Mouse (Mus musculus) forebrain, embryonic 12.5 days (tissue): ENCODE measurements around the gene Car11. TPM values are rescaled to one million over a fixed set of nuclear protein-coding genes. Genes with fewer than 3 reads are reported as not detected.

Experiments used
- ATAC-seq: fragments of 200-750 bp; cut with Nextera tagmentation; 2 replicates; pipeline ENCODE4 v1.8.0; 2017; ENCODE audit warnings: moderate TSS enrichment; ENCODE audit not compliant: low FRiP score
- H3K27ac ChIP-seq: fragments of 300-500 bp; sonication (generic); 2 replicates; pipeline ENCODE4 v1.5.1; 2016; ENCODE audit warnings: mild to moderate bottlenecking
- H3K27me3 ChIP-seq: fragments of 300-500 bp; sonication (generic); 2 replicates; pipeline ENCODE4 v1.6.1; 2016; ENCODE audit warnings: mild to moderate bottlenecking
- H3K36me3 ChIP-seq: fragments of 300-500 bp; sonication (generic); replicated peaks from 2 replicates; pipeline ENCODE4 v1.6.1; 2016; ENCODE audit warnings: mild to moderate bottlenecking
- H3K4me1 ChIP-seq: fragments of 300-500 bp; sonication (generic); 2 replicates; pipeline ENCODE4 v1.6.1; 2016
- H3K4me2 ChIP-seq: fragments of 300-500 bp; sonication (generic); 2 replicates; pipeline ENCODE4 v1.6.1; 2016; ENCODE audit warnings: mild to moderate bottlenecking, moderate library complexity
- H3K4me3 ChIP-seq: fragments of 300-500 bp; sonication (generic); replicated peaks from 2 replicates; pipeline ENCODE4 v1.5.1; 2016; ENCODE audit warnings: mild to moderate bottlenecking
- H3K9ac ChIP-seq: fragments of 300-500 bp; sonication (generic); 2 replicates; pipeline ENCODE4 v1.6.1; 2016; ENCODE audit warnings: mild to moderate bottlenecking
- H3K9me3 ChIP-seq: fragments of 300-500 bp; sonication (generic); 2 replicates; pipeline ENCODE4 v1.6.1; 2016
- WGBS: fragments of 180-500 bp; shearing (Covaris S2); methylation state at CpG from one replicate; pipeline ENCODE4 v1.1.7; 2016; 5-methylcytosine and 5-hydroxymethylcytosine counted together
- polyA plus RNA-seq: library from polyadenylated mRNA; unstranded; fragments of >200 nt; fragmentation: Nextera tagmentation; extraction: Ambion mirVana; gene quantifications from 2 replicates; pipeline ENCODE4 v1.2.1, GENCODE M21; 2016

Car11 gene
- polyA plus RNA-seq, 1 experiment from 2014 or later, result 11.0 TPM

- Histone ChIP-seq H3K36me3 (no peaks in the 10 kb centered on the region), H3K4me1 (peaks cover 9% of the 10 kb centered on the region), H3K4me2 (no peak overlapping the region), H3K9ac (no peak overlapping the region), H3K27ac (no peak overlapping the region), H3K9me3 (no peaks in the 10 kb centered on the region), H3K27me3 (peaks cover 12% of the 10 kb centered on the region), H3K4me3 (no peak overlapping the region)
- WGBS, result 68% methylated on average over 14 of the region's 14 CpGs
- ATAC-seq, result no peak
Measured at GRCm38 (mm10) chr7:45679966-45680621, 19.5 kb upstream of the Car11 start.

- H3K4me3 ChIP-seq, result no peak overlapping the region
- no peak overlapping the region for H3K27ac ChIP-seq
- WGBS, result 91% methylated on average over 8 of the region's 8 CpGs
- peaks cover 13% of the 10 kb centered on the region for H3K4me1 ChIP-seq
- no peak overlapping the region for H3K9ac ChIP-seq
- no peaks in the 10 kb centered on the region for H3K9me3 ChIP-seq
- no peak for ATAC-seq
- peaks cover 20% of the 10 kb centered on the region for H3K27me3 ChIP-seq
- H3K36me3 ChIP-seq, result no peaks in the 10 kb centered on the region
- H3K4me2 ChIP-seq, result no peak overlapping the region
Measured at GRCm38 (mm10) chr7:45681046-45681736, 18.5 kb upstream of the Car11 start.

- no peak overlapping the region; the same call in 1 of the 2 replicates for H3K9ac ChIP-seq
- peak overlapping the region; percentile 21 for H3K4me3 ChIP-seq
- H3K4me1 ChIP-seq, result peaks cover 15% of the 10 kb centered on the region
- H3K9me3 ChIP-seq, result no peaks in the 10 kb centered on the region
- peaks cover 21% of the 10 kb centered on the region for H3K27me3 ChIP-seq
- ATAC-seq, result peak; percentile 87
- no peaks in the 10 kb centered on the region for H3K36me3 ChIP-seq
- peak overlapping the region; percentile 42 for H3K4me2 ChIP-seq
- WGBS, result 29% methylated on average over 14 of the region's 14 CpGs
- peak overlapping the region; percentile 71 for H3K27ac ChIP-seq
Measured at GRCm38 (mm10) chr7:45682144-45683126, 17.2 kb upstream of the Car11 start.

- 73% methylated on average over 7 of the region's 7 CpGs for WGBS
Measured at GRCm38 (mm10) chr7:45683396-45684050, 16.1 kb upstream of the Car11 start, which contains the start of gene Ntn5. Gene Ntn5, plus strand, starts transcription at chr7:45684022.

GRCm38 (mm10) chr7:45685811-45686210, 13.8 kb upstream of the Car11 start:
- Histone ChIP-seq H3K4me3 (no peak overlapping the region), H3K4me1 (peaks cover 15% of the 10 kb centered on the region), H3K27ac (no peak overlapping the region), H3K9me3 (no peaks in the 10 kb centered on the region), H3K27me3 (peaks cover 25% of the 10 kb centered on the region), H3K9ac (no peak overlapping the region), H3K36me3 (no peaks in the 10 kb centered on the region), H3K4me2 (no peak overlapping the region)
- 67% methylated on average over 10 of the region's 10 CpGs for WGBS
- no peak for ATAC-seq

More at GRCm38 (mm10) chr7:45683396-45684050, 16.1 kb upstream of the Car11 start, which contains the start of gene Ntn5:
- H3K27ac ChIP-seq, result no peak within 1 kb of the TSS
- no peak within 1 kb of the TSS for H3K9ac ChIP-seq
- no peaks in the 10 kb centered on the region for H3K36me3 ChIP-seq
- H3K27me3 ChIP-seq, result peaks cover 21% of the 10 kb centered on the region
- ATAC-seq, result no peak
- H3K4me1 ChIP-seq, result peaks cover 15% of the 10 kb centered on the region
- no peak within 1 kb of the TSS for H3K4me2 ChIP-seq
- no peaks in the 10 kb centered on the region for H3K9me3 ChIP-seq
- peak within 1 kb of the TSS; percentile 21; the same call in 1 of the 2 replicates for H3K4me3 ChIP-seq

GRCm38 (mm10) chr7:45686841-45687240, 12.8 kb upstream of the Car11 start:
- peaks cover 25% of the 10 kb centered on the region for H3K27me3 ChIP-seq
- H3K27ac ChIP-seq, result no peak overlapping the region
- H3K9ac ChIP-seq, result no peak overlapping the region
- 83% methylated on average over 3 of the region's 3 CpGs for WGBS
- no peaks in the 10 kb centered on the region for H3K36me3 ChIP-seq
- no peak for ATAC-seq
- no peaks in the 10 kb centered on the region for H3K9me3 ChIP-seq
- H3K4me1 ChIP-seq, result peaks cover 15% of the 10 kb centered on the region
- H3K4me2 ChIP-seq, result no peak overlapping the region
- H3K4me3 ChIP-seq, result no peak overlapping the region

GRCm38 (mm10) chr7:45689099-45689498, 10.5 kb upstream of the Car11 start:
- Histone ChIP-seq H3K4me2 (no peak overlapping the region), H3K4me1 (peaks cover 6% of the 10 kb centered on the region; the same call in 1 of the 2 replicates), H3K9ac (no peak overlapping the region; the same call in 1 of the 2 replicates), H3K36me3 (no peaks in the 10 kb centered on the region), H3K27ac (no peak overlapping the region), H3K4me3 (no peak overlapping the region), H3K27me3 (peaks cover 21% of the 10 kb centered on the region), H3K9me3 (no peaks in the 10 kb centered on the region)
- 66% methylated on average over 6 of the region's 6 CpGs for WGBS
- ATAC-seq, result no peak

- Histone ChIP-seq H3K27ac (no peak overlapping the region), H3K9me3 (no peaks in the 10 kb centered on the region), H3K4me3 (no peak overlapping the region), H3K9ac (no peak overlapping the region), H3K4me2 (no peak overlapping the region), H3K36me3 (no peaks in the 10 kb centered on the region), H3K27me3 (peaks cover 15% of the 10 kb centered on the region; the same call in 1 of the 2 replicates), H3K4me1 (peaks cover 6% of the 10 kb centered on the region; the same call in 1 of the 2 replicates)
- WGBS, result 76% methylated on average over 11 of the region's 11 CpGs
- no peak for ATAC-seq
Measured at GRCm38 (mm10) chr7:45689800-45690199, 9.8 kb upstream of the Car11 start.

GRCm38 (mm10) chr7:45692364-45692763, 7.3 kb upstream of the Car11 start:
- Histone ChIP-seq H3K27ac (no peak overlapping the region), H3K4me2 (no peak overlapping the region), H3K36me3 (no peaks in the 10 kb centered on the region), H3K27me3 (peaks cover 4% of the 10 kb centered on the region; the same call in 1 of the 2 replicates), H3K4me1 (peaks cover 4% of the 10 kb centered on the region; the same call in 1 of the 2 replicates), H3K9me3 (no peaks in the 10 kb centered on the region), H3K4me3 (no peak overlapping the region), H3K9ac (no peak overlapping the region)
- ATAC-seq, result no peak
- 81% methylated on average over 2 of the region's 2 CpGs for WGBS

GRCm38 (mm10) chr7:45693921-45694591, 5.6 kb upstream of the Car11 start, which contains the start of gene Sec1:
Gene Sec1, minus strand, starts transcription at chr7:45694402.
- Histone ChIP-seq H3K27ac (no peak within 1 kb of the TSS), H3K4me3 (no peak within 1 kb of the TSS), H3K27me3 (peaks cover 14% of the 10 kb centered on the region), H3K9ac (no peak within 1 kb of the TSS), H3K36me3 (no peaks in the 10 kb centered on the region), H3K4me1 (peaks cover 4% of the 10 kb centered on the region; the same call in 1 of the 2 replicates), H3K4me2 (no peak within 1 kb of the TSS), H3K9me3 (no peaks in the 10 kb centered on the region)
- 0 out of 2 replicates have a peak, but pooled peaks have one; percentile 23 for ATAC-seq
- 89% methylated on average over 50 of the region's 50 CpGs for WGBS

GRCm38 (mm10) chr7:45695098-45695497, 4.5 kb upstream of the Car11 start:
- peaks cover 14% of the 10 kb centered on the region for H3K4me1 ChIP-seq
- no peaks in the 10 kb centered on the region for H3K9me3 ChIP-seq
- 38% methylated on average over 6 of the region's 6 CpGs for WGBS
- H3K27me3 ChIP-seq, result peaks cover 24% of the 10 kb centered on the region
- no peak for ATAC-seq
- no peak overlapping the region for H3K27ac ChIP-seq
- no peak overlapping the region for H3K4me3 ChIP-seq
- no peak overlapping the region for H3K4me2 ChIP-seq
- H3K36me3 ChIP-seq, result no peaks in the 10 kb centered on the region
- H3K9ac ChIP-seq, result no peak overlapping the region
